Mouse (Mus musculus) bone marrow, adult 2 months (tissue): ENCODE data around the gene Nap1l5. TPM values are rescaled to one million over a fixed set of nuclear protein-coding genes. Genes with fewer than 3 reads are reported as not detected.

Experiments
- H3K27ac ChIP-seq: fragments of 200-500 bp; 2 replicates; pipeline ENCODE4 v1.5.1; 2012; ENCODE audit warnings: low read depth, mild to moderate bottlenecking, control low read depth, inconsistent platforms, low read length; ENCODE audit not compliant: control insufficient read depth, poor library complexity, insufficient read depth
- H3K4me1 ChIP-seq: fragments of 200-500 bp; 2 replicates; pipeline ENCODE4 v1.6.1; 2011; ENCODE audit warnings: low read length; ENCODE audit not compliant: control insufficient read depth, insufficient read depth
- H3K4me3 ChIP-seq: fragments of 200-500 bp; replicated peaks from 2 replicates; pipeline ENCODE3; 2011; ENCODE audit warnings: mild to moderate bottlenecking, low read depth, low read length, control low read depth; ENCODE audit not compliant: control insufficient read depth
- CTCF ChIP-seq: fragments of 200-500 bp; IDR thresholded peaks from 2 replicates; pipeline ENCODE4 v1.5.1; 2011; ENCODE audit warnings: low read length, control low read depth; ENCODE audit not compliant: control insufficient read depth, insufficient read depth
- POLR2A ChIP-seq: fragments of 200-500 bp; IDR thresholded peaks from 2 replicates; pipeline ENCODE4 v1.6.1; 2011; ENCODE audit warnings: low read depth, mild to moderate bottlenecking, control low read depth, low read length, borderline replicate concordance; ENCODE audit not compliant: control insufficient read depth
- WGBS: fragments of 180-500 bp; shearing (Covaris S2); methylation state at CpG from one replicate; pipeline ENCODE4 v1.1.7; 2018; 5-methylcytosine and 5-hydroxymethylcytosine counted together
- polyA plus RNA-seq: library from polyadenylated mRNA; stranded (reverse); fragments of >200 nt; gene quantifications from 2 replicates; pipeline ENCODE4 v1.2.4, GENCODE M21; 2011; ENCODE audit warnings: low replicate concordance; ENCODE audit not compliant: missing spikeins, insufficient read depth, insufficient read length

Gene Nap1l5
- 3.5 TPM in 1 of 2 replicates, not detected in the other for polyA plus RNA-seq

GRCm38 (mm10) chr6:58906852-58907261, at the start of gene Nap1l5:
Gene Nap1l5, minus strand, starts transcription at chr6:58907076.
- H3K27ac ChIP-seq, result no peak within 1 kb of the TSS
- WGBS, result 65% methylated on average over 34 of the region's 34 CpGs
- TF ChIP-seq POLR2A, result no peak
- TF ChIP-seq CTCF, result no peak
- no peak within 1 kb of the TSS for H3K4me3 ChIP-seq
- H3K4me1 ChIP-seq, result no peaks in the 10 kb centered on the region; the same call in 1 of the 2 replicates

- Histone ChIP-seq H3K4me3 (no peak overlapping the region), H3K4me1 (no peaks in the 10 kb centered on the region), H3K27ac (no peak overlapping the region)
- WGBS, result 55% methylated on average over 2 of the region's 2 CpGs
- TF ChIP-seq POLR2A, result no peak
- no peak for TF ChIP-seq CTCF
These were observed 44.5 kb upstream of the Nap1l5 start for GRCm38 (mm10) chr6:58951128-58951992.

GRCm38 (mm10) chr6:58950410-58950809, 43.5 kb upstream of the Nap1l5 start:
- no peaks in the 10 kb centered on the region for H3K4me1 ChIP-seq
- no peak overlapping the region for H3K27ac ChIP-seq
- TF ChIP-seq CTCF (no peak), POLR2A (no peak)
- 79% methylated on average over 1 of the region's 1 CpGs for WGBS
- H3K4me3 ChIP-seq, result no peak overlapping the region

- no peak overlapping the region for H3K4me3 ChIP-seq
- 77% methylated on average over 4 of the region's 4 CpGs for WGBS
- H3K27ac ChIP-seq, result no peak overlapping the region
- TF ChIP-seq CTCF (no peak), POLR2A (no peak)
- no peaks in the 10 kb centered on the region for H3K4me1 ChIP-seq
These were observed 40.0 kb upstream of the Nap1l5 start for GRCm38 (mm10) chr6:58946840-58947239.

- H3K27ac ChIP-seq, result no peak overlapping the region
- no peak overlapping the region for H3K4me3 ChIP-seq
- WGBS, result 63% methylated on average over 2 of the region's 2 CpGs
- no peaks in the 10 kb centered on the region for H3K4me1 ChIP-seq
- TF ChIP-seq POLR2A (no peak), CTCF (no peak)
These were observed 39.4 kb upstream of the Nap1l5 start for GRCm38 (mm10) chr6:58946246-58946645.

- H3K4me3 ChIP-seq, result no peak overlapping the region
- 29% methylated on average over 3 of the region's 3 CpGs for WGBS
- TF ChIP-seq CTCF, result no peak
- no peak for TF ChIP-seq POLR2A
- no peak overlapping the region for H3K27ac ChIP-seq
- no peaks in the 10 kb centered on the region for H3K4me1 ChIP-seq
These were observed 37.1 kb upstream of the Nap1l5 start for GRCm38 (mm10) chr6:58943958-58944357.

- Histone ChIP-seq H3K4me1 (no peaks in the 10 kb centered on the region), H3K4me3 (no peak overlapping the region), H3K27ac (no peak overlapping the region)
- TF ChIP-seq POLR2A, result no peak
- TF ChIP-seq CTCF, result no peak
- 94% methylated on average over 2 of the region's 2 CpGs for WGBS
These were observed 35.4 kb upstream of the Nap1l5 start for GRCm38 (mm10) chr6:58942276-58942675.

GRCm38 (mm10) chr6:58937726-58938125, 30.9 kb upstream of the Nap1l5 start:
- no peaks in the 10 kb centered on the region for H3K4me1 ChIP-seq
- H3K27ac ChIP-seq, result no peak overlapping the region
- no peak for TF ChIP-seq CTCF
- TF ChIP-seq POLR2A, result no peak
- no peak overlapping the region for H3K4me3 ChIP-seq
